Mouse (Mus musculus): ENCODE results near the gene Rdh19. TPM values are rescaled to one million over a fixed set of nuclear protein-coding genes. Genes with fewer than 3 reads are reported as not detected.

Rdh19 gene
- total and polyA plus RNA-seq, 3 experiments, result not detected

DNA sequence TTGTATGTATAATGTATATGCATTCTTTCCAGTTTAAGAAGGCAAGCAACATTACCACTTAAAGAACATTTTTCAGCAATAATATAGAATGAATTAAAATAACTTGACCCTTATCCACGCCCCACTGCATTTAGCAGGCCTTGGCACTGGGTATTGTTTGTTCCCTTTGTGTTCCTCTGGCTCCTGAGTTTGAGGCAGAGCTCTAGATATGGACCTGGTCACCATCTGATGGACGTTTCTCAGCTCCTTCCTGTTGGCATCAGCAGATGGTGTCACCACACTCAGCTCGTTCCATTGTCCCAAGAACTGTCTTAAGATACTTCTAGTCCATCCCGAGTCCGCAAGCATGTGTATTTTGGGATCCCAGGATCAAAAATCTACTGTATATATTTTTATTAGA, 47.5 kb upstream of the Rdh19 start:
- dilution Hi-C loops (cut with MboI; ENCODE audit: extremely low pct_ligation_motif_present, extremely low pct_unique_long_range_greater_than_20kb, low sequenced_read_pairs), result no loop called here
- in situ Hi-C loops (cut with MboI; ENCODE audit: low pct_ligation_motif_present, low pct_unique_long_range_greater_than_20kb, low sequenced_read_pairs), result no loop called here
- peaks cover 41% of the 10 kb centered on the region for H3K27me3 ChIP-seq (replicated peaks)
- H3K36me3 ChIP-seq (replicated peaks in 1 of 2; ENCODE audit: control insufficient read depth in 1 of 2, insufficient read depth in 1 of 2, low read length in 1 of 2), result no peaks in the 10 kb centered on the region
- H3K79me2 ChIP-seq (replicated peaks; ENCODE audit: control insufficient read depth, extremely low read depth, insufficient read depth, poor library complexity, severe bottlenecking), result no peaks in the 10 kb centered on the region
- no peak overlapping the region for H3K4me3 ChIP-seq (replicated peaks in 1 of 3; ENCODE audit: low read depth in 2 of 3, low read length in 2 of 3, poor library complexity in 1 of 3)
- no peak overlapping the region for H3K27ac ChIP-seq (ENCODE audit: insufficient read depth, low read depth)
- H3K9me3 ChIP-seq (replicated peaks; ENCODE audit: low read length), result no peaks in the 10 kb centered on the region
- no peak for TF ChIP-seq MAZ (IDR thresholded peaks at IDR 0.05; ENCODE audit: low read depth, low read length)
- no peak for TF ChIP-seq SIN3A (IDR thresholded peaks at IDR 0.05; ENCODE audit: low read length)
- no peak for TF ChIP-seq ZMIZ1 (IDR thresholded peaks at IDR 0.05; ENCODE audit: low read depth, low read length)
- no peak for TF ChIP-seq CHD1 (IDR thresholded peaks at IDR 0.05; ENCODE audit: low read depth, low read length)
- no peak for TF ChIP-seq KAT2A (IDR thresholded peaks at IDR 0.05; ENCODE audit: insufficient replicate concordance, low read length)
- TF ChIP-seq RCOR1 (conservative IDR thresholded peaks at IDR 0.05; ENCODE audit: low read depth, low read length), result no peak
- TF ChIP-seq CTCF (conservative IDR thresholded peaks at IDR 0.05 in 1 of 2, IDR thresholded peaks at IDR 0.05 in 1 of 2; ENCODE audit: low read depth in 2 of 2, low read length in 2 of 2), result no peak
- TF ChIP-seq BHLHE40 (IDR thresholded peaks at IDR 0.05; ENCODE audit: low read depth, low read length), result no peak
- TF ChIP-seq SMC3 (IDR thresholded peaks at IDR 0.05; ENCODE audit: low read depth, low read length), result no peak
- TF ChIP-seq MYC (IDR thresholded peaks at IDR 0.05; ENCODE audit: low read depth, low read length), result no peak
- TF ChIP-seq POLR2AphosphoS2 (IDR thresholded peaks at IDR 0.05; ENCODE audit: low read depth, low read length), result no peak
- no peak for TF ChIP-seq ETS1 (conservative IDR thresholded peaks at IDR 0.05; ENCODE audit: low read depth, low read length)
- TF ChIP-seq RAD21 (IDR thresholded peaks at IDR 0.05; ENCODE audit: low read depth, low read length), result no peak
- no peak for TF ChIP-seq ZKSCAN1 (IDR thresholded peaks at IDR 0.05; ENCODE audit: borderline replicate concordance, low read depth, low read length)
- TF ChIP-seq HCFC1 (IDR thresholded peaks at IDR 0.05; ENCODE audit: low read depth, low read length), result no peak
- no peak for TF ChIP-seq MXI1 (IDR thresholded peaks at IDR 0.05; ENCODE audit: low read depth, low read length)
- no peak for TF ChIP-seq POLR2A (IDR thresholded peaks at IDR 0.05; ENCODE audit: low read depth, low read length)
- TF ChIP-seq ZC3H11A (IDR thresholded peaks at IDR 0.05; ENCODE audit: low read depth, low read length), result no peak
- no peak for TF ChIP-seq TBP (conservative IDR thresholded peaks at IDR 0.05; ENCODE audit: low read depth, low read length)
- TF ChIP-seq GABPA (IDR thresholded peaks at IDR 0.05; ENCODE audit: insufficient replicate concordance, low read depth, low read length), result no peak
- no peaks in the 10 kb centered on the region for H3K4me1 ChIP-seq (ENCODE audit: control insufficient read depth in 1 of 2, insufficient read depth in 2 of 2)
- H3K9ac ChIP-seq (ENCODE audit: insufficient read depth, low read depth), result no peak overlapping the region
- H3K4me2 ChIP-seq (ENCODE audit: insufficient read depth, low read depth, poor library complexity, severe bottlenecking), result no peak overlapping the region
- DNase-seq (ENCODE audit: extremely low read depth), result no peak

DNA sequence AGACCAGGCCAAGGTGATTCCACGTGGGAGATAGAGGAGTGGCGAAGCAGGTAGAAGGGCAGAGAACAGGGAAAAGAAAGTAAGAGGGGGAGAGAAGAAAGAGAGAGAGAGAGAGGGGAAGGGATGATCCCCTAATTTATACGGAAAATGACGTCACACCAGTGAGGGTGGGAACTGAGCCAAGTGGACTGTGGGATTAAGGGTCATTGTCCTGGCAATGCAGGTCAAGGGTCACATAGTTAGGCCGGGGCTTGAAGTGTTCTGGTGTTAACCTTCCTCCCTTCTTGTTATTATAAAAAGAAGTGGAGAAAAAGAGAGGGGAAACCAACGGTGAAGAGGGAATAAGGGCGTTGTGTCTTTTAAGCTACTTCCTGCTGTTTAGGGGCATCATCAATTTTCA, 45.3 kb upstream of the Rdh19 start:
- dilution Hi-C loops (cut with MboI; ENCODE audit: extremely low pct_ligation_motif_present, extremely low pct_unique_long_range_greater_than_20kb, low sequenced_read_pairs) (no loop called here), in situ Hi-C loops (cut with MboI; ENCODE audit: low pct_ligation_motif_present, low pct_unique_long_range_greater_than_20kb, low sequenced_read_pairs) (no loop called here)
- Histone ChIP-seq H3K9me3 (replicated peaks; ENCODE audit: low read length) (peaks cover under 1% of the 10 kb centered on the region), H3K4me1 (ENCODE audit: control insufficient read depth in 1 of 2, insufficient read depth in 2 of 2) (no peaks in the 10 kb centered on the region), H3K79me2 (replicated peaks; ENCODE audit: control insufficient read depth, extremely low read depth, insufficient read depth, poor library complexity, severe bottlenecking) (no peaks in the 10 kb centered on the region), H3K4me2 (ENCODE audit: insufficient read depth, low read depth, poor library complexity, severe bottlenecking) (no peak overlapping the region), H3K27ac (ENCODE audit: insufficient read depth, low read depth) (no peak overlapping the region), H3K27me3 (replicated peaks) (peaks cover 48% of the 10 kb centered on the region), H3K36me3 (replicated peaks in 1 of 2; ENCODE audit: control insufficient read depth in 1 of 2, insufficient read depth in 1 of 2, low read length in 1 of 2) (no peaks in the 10 kb centered on the region), H3K4me3 (replicated peaks in 1 of 3; ENCODE audit: low read depth in 2 of 3, low read length in 2 of 3, poor library complexity in 1 of 3) (no peak overlapping the region), H3K9ac (ENCODE audit: insufficient read depth, low read depth) (no peak overlapping the region)
- no peak for DNase-seq (ENCODE audit: extremely low read depth)
- TF ChIP-seq CHD2 (IDR thresholded peaks at IDR 0.05; ENCODE audit: low read length) (no peak), USF1 (IDR thresholded peaks at IDR 0.05; ENCODE audit: low read depth, low read length) (no peak), JUND (conservative IDR thresholded peaks at IDR 0.05; ENCODE audit: low read depth, low read length) (no peak), MEF2A (IDR thresholded peaks at IDR 0.05; ENCODE audit: borderline replicate concordance, low read depth, low read length) (no peak), MAX (IDR thresholded peaks at IDR 0.05; ENCODE audit: low read length) (no peak), POLR2AphosphoS2 (IDR thresholded peaks at IDR 0.05; ENCODE audit: low read depth, low read length) (no peak), TCF12 (IDR thresholded peaks at IDR 0.05; ENCODE audit: low read depth, low read length) (no peak), RAD21 (IDR thresholded peaks at IDR 0.05; ENCODE audit: low read depth, low read length) (no peak), IRF4 (IDR thresholded peaks at IDR 0.05; ENCODE audit: low read depth, low read length) (no peak), GABPA (IDR thresholded peaks at IDR 0.05; ENCODE audit: insufficient replicate concordance, low read depth, low read length) (no peak), MAZ (IDR thresholded peaks at IDR 0.05; ENCODE audit: low read depth, low read length) (no peak), ZNF384 (IDR thresholded peaks at IDR 0.05; ENCODE audit: low read depth, low read length) (no peak), ZC3H11A (IDR thresholded peaks at IDR 0.05; ENCODE audit: low read depth, low read length) (no peak), SMC3 (IDR thresholded peaks at IDR 0.05; ENCODE audit: low read depth, low read length) (no peak), NRF1 (IDR thresholded peaks at IDR 0.05; ENCODE audit: low read depth, low read length) (no peak), POLR2A (IDR thresholded peaks at IDR 0.05; ENCODE audit: low read depth, low read length) (no peak), PAX5 (IDR thresholded peaks at IDR 0.05; ENCODE audit: low read length) (no peak), BHLHE40 (IDR thresholded peaks at IDR 0.05; ENCODE audit: low read depth, low read length) (no peak), TBP (conservative IDR thresholded peaks at IDR 0.05; ENCODE audit: low read depth, low read length) (no peak)

Measured in CH12.LX (cell line).